Mouse (Mus musculus) stomach, adult 2 months (tissue): ENCODE data around the gene Gm13279. TPM values are rescaled to one million over a fixed set of nuclear protein-coding genes. Genes with fewer than 3 reads are reported as not detected.

ENCODE experiments used
- polyA plus RNA-seq: library from polyadenylated mRNA; depleted of rRNA; stranded (reverse); fragments of >200 nt; gene quantifications from 2 replicates; pipeline ENCODE4 v1.2.3, GENCODE M21; 2012; rRNA removed

Gm13279 gene
- polyA plus RNA-seq: not detected in 2 replicates

GRCm38 (mm10) chr4:88797097-88797496 lies at the start of gene Gm13279:
Gene Gm13279 (plus strand): TSS chr4:88797397.

GRCm38 (mm10) chr4:88754818-88755340 lies 42.3 kb upstream of the Gm13279 start, which contains the start of gene Gm13271:
Gene Gm13271 (plus strand): TSS chr4:88754868.

GRCm38 (mm10) chr4:88759610-88760268 lies 37.5 kb upstream of the Gm13279 start, which contains the start of gene Gm13283:
Gene Gm13283 (plus strand): TSS chr4:88760119.

GRCm38 (mm10) chr4:88773534-88773933 lies 23.7 kb upstream of the Gm13279 start, which contains the start of gene Gm13290:
Gene Gm13290 (plus strand): TSS chr4:88773834.

GRCm38 (mm10) chr4:88776622-88777021 lies 20.6 kb upstream of the Gm13279 start, which contains the start of gene Gm13289:
Gene Gm13289 (plus strand): TSS chr4:88776922.

GRCm38 (mm10) chr4:88779550-88779949 lies 17.6 kb upstream of the Gm13279 start, which contains the start of gene Gm13272:
Gene Gm13272 (plus strand): TSS chr4:88779850.

GRCm38 (mm10) chr4:88781831-88782230 lies 15.4 kb upstream of the Gm13279 start, which contains the start of gene Ifnz:
Gene Ifnz (plus strand): TSS chr4:88782131.

GRCm38 (mm10) chr4:88785409-88785808 lies 11.8 kb upstream of the Gm13279 start, which contains the start of gene Gm13276:
Gene Gm13276 (plus strand): TSS chr4:88785709.

GRCm38 (mm10) chr4:88788402-88788801 lies 8.8 kb upstream of the Gm13279 start, which contains the start of gene Gm13277:
Gene Gm13277 (plus strand): TSS chr4:88788632.

GRCm38 (mm10) chr4:88791250-88791649 lies 5.9 kb upstream of the Gm13279 start, which contains the start of gene Gm13278:
Gene Gm13278 (plus strand): TSS chr4:88791550.

GRCm38 (mm10) chr4:88793936-88794675 lies 3.1 kb upstream of the Gm13279 start, which contains the start of gene Gm13275:
Gene Gm13275 (plus strand): TSS chr4:88794487.

GRCm38 (mm10) chr4:88799365-88799764 lies 2.2 kb downstream of the Gm13279 start, which contains the start of gene Gm13285:
Gene Gm13285 (plus strand): TSS chr4:88799665.

GRCm38 (mm10) chr4:88802954-88803353 lies 5.8 kb downstream of the Gm13279 start, which contains the start of gene Gm13287:
Gene Gm13287 (plus strand): TSS chr4:88803254.

GRCm38 (mm10) chr4:88805231-88805630 lies 8.0 kb downstream of the Gm13279 start, which contains the start of gene Gm13288:
Gene Gm13288 (plus strand): TSS chr4:88805531.

GRCm38 (mm10) chr4:88815928-88816327 lies 18.7 kb downstream of the Gm13279 start, which contains the start of gene Ifna7:
Gene Ifna7 (plus strand): TSS chr4:88816228.

GRCm38 (mm10) chr4:88819659-88820058 lies 22.5 kb downstream of the Gm13279 start, which contains the start of gene Ifna11:
Gene Ifna11 (plus strand): TSS chr4:88819959.

GRCm38 (mm10) chr4:88827116-88827515 lies 29.9 kb downstream of the Gm13279 start, which contains the start of gene Ifna6:
Gene Ifna6 (plus strand): TSS chr4:88827416.

GRCm38 (mm10) chr4:88835225-88835624 lies 38.0 kb downstream of the Gm13279 start, which contains the start of gene Ifna5:
Gene Ifna5 (plus strand): TSS chr4:88835525.

GRCm38 (mm10) chr4:88841438-88841911 lies 44.3 kb downstream of the Gm13279 start, which contains the start of gene Ifna4:
Gene Ifna4 (plus strand): TSS chr4:88841861.

